Mouse (Mus musculus) ovary, adult 18-20 months (tissue): ENCODE measurements around the gene Nme6.

Experiments
- DNase-seq: peaks from one replicate; pipeline ENCODE4 v3.0.0; 2022; ENCODE audit warnings: low spot score, mixed read lengths

The Nme6 gene

DNA sequence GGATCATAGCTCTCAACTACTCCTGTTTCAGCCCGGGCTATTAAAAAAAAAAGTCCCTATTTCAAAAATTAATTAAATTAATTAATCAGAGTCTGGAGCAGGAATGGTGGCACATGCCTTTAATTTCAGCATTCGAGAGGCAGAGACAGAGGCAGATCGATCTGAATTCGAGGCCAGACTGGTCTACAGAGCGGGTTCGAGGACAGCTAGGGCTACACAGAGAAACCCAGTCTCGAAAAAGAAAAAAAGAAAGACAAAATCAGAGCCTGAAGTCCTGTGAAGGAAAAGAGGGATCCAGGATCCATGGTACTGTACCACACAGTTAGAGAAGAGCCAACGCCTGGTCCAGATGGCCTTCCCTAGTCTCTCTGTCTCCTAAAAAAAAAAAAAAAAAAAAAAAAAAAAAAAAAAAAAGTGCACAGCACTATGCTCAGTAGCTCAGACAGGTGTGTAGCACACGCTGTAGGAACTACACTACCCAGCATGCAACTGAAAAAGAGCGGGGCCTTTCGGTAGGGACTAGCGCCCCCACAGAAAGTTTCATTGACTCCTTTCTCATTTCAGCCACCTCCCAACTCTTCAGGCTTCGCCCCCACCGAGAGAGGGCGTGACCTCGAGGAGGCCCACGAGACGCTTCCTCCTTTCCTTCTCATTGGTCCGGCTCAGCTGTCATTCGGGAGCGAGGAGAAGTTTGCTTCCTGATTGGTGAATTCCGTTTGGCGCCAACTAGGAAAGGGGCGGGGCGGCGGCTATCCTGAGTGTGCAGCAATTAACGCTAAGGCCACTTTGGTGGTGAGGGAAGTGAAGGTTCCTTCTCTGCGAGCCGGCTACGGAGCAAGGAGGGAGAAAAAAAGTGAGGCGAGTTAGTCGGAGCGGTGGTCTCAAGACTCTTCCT is 42.5 kb downstream of the Nme6 start, which contains the start of gene Cdc25a:
Cdc25a (plus strand) TSS at position 783 of the 895 bp plus-strand sequence.
- peak; percentile 98 for DNase-seq

DNA sequence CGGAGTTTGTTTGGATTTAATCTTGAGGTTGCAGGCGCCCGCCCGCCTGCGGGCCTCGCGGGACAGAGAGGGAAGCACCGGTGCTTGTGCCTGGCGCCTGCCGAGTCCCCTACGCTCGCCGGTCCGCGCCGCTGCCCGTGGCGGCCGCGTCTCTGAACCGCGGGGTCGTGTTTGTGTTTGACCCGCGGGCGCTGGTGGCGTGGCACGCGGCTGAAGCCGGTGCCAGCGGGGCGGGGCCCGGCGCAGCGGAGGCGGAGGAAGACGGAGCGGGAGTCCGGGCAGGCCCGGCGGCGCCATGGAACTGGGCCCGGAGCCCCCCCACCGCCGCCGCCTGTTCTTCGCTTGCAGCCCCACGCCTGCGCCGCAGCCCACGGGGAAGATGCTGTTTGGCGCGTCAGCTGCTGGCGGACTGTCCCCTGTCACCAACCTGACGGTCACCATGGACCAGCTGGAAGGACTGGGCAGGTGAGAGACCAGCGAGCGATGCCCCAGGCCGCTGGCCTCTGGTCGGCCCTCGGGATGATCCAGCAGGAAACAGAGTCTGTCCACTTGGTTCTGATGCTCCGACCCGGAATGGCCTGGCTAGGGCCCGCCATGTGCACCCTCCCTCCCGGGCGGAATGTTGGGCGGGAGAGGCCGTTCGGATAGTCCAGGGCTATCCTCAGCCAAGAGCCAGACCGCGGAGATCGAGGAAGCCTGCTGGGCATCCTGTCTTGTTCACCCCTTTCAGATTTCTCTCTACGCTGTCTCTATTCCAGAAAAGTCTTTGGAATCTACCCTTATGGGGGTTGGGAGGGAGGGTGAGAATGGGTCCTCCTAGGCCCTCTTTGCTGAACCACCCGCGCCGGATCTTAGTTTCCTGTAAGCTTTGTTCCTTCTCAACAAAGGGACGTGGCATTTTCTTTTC is 43.4 kb downstream of the Nme6 start:
- peak; percentile 51 for DNase-seq

DNA sequence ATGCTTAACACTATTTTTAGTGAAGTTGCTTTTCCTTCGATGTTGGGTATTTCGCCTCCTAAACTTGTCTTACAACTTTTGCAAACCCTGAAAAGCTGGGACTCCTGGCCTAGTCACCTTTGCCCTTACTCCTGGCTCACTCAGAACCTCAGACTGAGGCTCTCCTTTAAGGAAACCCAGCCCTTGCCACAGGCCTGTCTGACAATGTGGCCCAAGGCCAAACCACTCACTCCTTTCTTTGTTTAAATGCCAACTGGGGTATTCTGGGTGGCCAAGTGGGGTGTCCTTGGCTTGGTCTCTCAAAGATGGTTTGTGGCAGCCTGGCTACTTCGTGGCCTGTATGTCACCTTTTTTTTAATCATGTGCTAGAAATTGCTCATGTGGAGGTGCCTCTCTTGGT is 44.2 kb downstream of the Nme6 start:
- no peak for DNase-seq

DNA sequence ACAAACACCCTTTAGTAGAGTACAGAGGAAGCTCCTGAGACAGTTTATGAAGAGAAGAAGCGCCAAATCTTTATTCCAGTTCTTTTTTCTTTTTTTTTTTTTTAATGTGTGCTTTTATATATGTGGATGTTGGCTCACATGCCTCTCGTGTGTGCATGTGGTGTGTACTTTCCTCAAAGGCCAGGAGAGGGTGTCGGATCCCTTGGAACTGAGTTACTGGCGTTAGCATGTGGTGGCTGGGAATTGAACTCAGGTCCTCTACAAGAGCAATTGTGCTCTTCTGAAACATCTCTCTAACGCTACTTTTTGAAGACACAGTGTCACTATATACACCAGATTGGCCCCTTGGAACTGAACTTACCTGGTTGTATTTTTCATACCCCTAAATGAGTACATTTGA is 45.1 kb downstream of the Nme6 start:
- DNase-seq: no peak

DNA sequence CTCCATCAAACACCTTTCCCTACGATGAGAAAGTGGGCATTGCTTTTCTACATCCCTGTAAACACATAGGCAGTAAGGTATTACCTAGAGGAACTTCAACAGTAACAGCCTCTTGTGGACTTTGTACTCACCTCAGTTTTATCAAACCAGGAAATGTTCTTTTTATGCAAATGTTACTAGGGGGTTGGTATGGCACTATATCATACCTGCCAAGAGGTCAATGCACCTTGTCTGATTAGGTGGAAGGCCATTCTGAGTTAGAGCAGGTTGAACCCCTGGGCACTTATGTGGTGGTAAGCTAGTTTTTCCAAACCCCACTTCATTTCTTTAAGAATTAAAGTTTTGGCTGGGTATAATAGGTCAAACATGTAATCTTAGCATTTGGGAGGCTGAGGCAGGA is 46.8 kb downstream of the Nme6 start:
- DNase-seq: no peak

DNA sequence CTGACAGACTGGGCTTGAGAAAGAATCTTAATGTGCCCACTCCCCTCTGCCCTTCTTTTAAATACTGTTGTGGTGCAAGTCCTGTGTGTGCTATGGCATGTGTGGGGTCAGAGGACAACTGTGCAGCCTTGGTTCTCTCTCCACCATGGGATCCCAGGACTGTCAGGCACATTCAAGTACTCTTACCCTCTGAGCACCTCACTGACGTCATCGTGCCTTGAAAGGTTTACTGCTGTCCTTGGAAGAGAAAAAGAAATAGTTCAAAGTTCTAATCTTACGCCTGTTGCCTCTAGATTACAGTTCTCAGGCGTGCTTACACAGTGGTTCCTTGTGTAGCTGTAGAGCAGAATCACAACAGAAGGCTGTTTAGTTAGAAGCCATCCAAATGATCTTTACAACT is 53.7 kb downstream of the Nme6 start:
- no peak for DNase-seq

DNA sequence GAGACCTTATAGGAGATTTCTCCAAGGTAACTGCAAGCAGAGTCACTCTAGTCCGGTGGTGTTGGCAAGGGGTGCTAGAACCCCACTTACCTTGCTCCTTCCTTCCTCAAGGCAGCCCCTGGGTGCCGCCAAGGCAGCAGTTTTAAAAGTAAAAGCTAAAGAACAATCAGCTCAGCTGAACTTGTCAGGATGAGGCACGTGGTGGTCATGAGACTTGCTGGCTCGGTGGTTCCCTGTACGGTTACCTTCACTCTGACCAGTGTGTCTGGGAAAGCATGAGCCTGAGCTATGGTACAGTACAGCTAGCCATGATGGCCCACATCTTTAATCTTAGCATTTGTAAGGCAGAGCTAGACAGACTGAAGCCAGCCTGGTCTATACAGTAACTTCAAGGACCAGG is 54.8 kb downstream of the Nme6 start:
- DNase-seq: no peak

DNA sequence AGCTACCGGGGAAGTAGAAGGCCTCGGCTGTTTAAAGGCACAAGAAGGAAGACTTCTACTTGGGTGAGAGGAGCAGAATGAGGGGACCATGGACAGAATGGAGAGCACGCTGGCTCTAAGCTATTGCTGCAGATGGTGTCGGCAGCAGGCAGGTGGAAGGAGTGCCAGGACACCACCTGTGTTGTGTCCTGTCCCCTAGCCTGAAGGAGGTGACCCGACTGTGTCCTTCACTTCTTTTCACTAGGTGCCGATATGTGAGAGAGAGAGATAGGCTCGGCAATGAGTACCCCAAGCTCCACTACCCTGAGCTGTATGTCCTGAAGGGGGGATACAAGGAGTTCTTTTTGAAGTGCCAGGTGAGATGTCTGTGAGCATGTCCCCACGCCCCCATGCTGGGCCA is 59.0 kb downstream of the Nme6 start:
- DNase-seq: no peak
